8 mouse cellular contexts compared by ENCODE assay signal in genomic region chr11:120239581-120239991, GRCm38 (mm10). TPM values are rescaled to one million over a fixed set of nuclear protein-coding genes. Genes with fewer than 3 reads are reported as not detected.
DNase-seq lines count a peak whose midpoint lies in the region; ATAC-seq lines count a peak whose summit lies in the region.

No protein-coding gene starts in this region.

- intact Hi-C loops in left cerebral cortex, postnatal 25 days (cut with DNase I) = no loop called here

- H3K9ac ChIP-seq in kidney, embryonic 14.5 days (ENCODE audit: low read depth, low read length) = peak overlapping the region; percentile 99
- peak overlapping the region; percentile 44 for H3K9ac ChIP-seq in intestine, embryonic 14.5 days (ENCODE audit: low read length)
- H3K9ac ChIP-seq in neural tube, embryonic 12.5 days = peak overlapping the region; percentile 100

- 2% methylated on average over 11 of the region's 11 CpGs for WGBS in kidney, embryonic 14.5 days
- 2% methylated on average over 11 of the region's 11 CpGs for WGBS in embryonic facial prominence, embryonic 10.5 days
- 12% methylated on average over 11 of the region's 11 CpGs for WGBS in intestine, embryonic 14.5 days
- 2% methylated on average over 11 of the region's 11 CpGs for WGBS in neural tube, embryonic 12.5 days

- H3K36me3 ChIP-seq in kidney, embryonic 14.5 days (ENCODE audit: control insufficient read depth, insufficient read depth, low read length) = peaks cover 6% of the 10 kb centered on the region; the same call in 1 of the 2 replicates
- peaks cover 24% of the 10 kb centered on the region for H3K36me3 ChIP-seq in embryonic facial prominence, embryonic 10.5 days (replicated peaks)
- H3K36me3 ChIP-seq in intestine, embryonic 14.5 days (ENCODE audit: control insufficient read depth, insufficient read depth, low read length) = no peaks in the 10 kb centered on the region
- peaks cover 8% of the 10 kb centered on the region for H3K36me3 ChIP-seq in neural tube, embryonic 12.5 days

- no peak for ATAC-seq in kidney, embryonic 14.5 days (ENCODE audit: low FRiP score, low TSS enrichment)
- ATAC-seq in intestine, embryonic 14.5 days (replicated peaks; ENCODE audit: low FRiP score, low TSS enrichment, low read depth) = no peak
- no peak for ATAC-seq in neural tube, embryonic 12.5 days (ENCODE audit: low FRiP score, low read depth)

- no peaks in the 10 kb centered on the region for H3K9me3 ChIP-seq in kidney, embryonic 14.5 days (ENCODE audit: control insufficient read depth, low read length)
- no peaks in the 10 kb centered on the region for H3K9me3 ChIP-seq in embryonic facial prominence, embryonic 10.5 days
- H3K9me3 ChIP-seq in intestine, embryonic 14.5 days (ENCODE audit: control insufficient read depth, low read length) = no peaks in the 10 kb centered on the region
- no peaks in the 10 kb centered on the region for H3K9me3 ChIP-seq in neural tube, embryonic 12.5 days

- peaks cover 63% of the 10 kb centered on the region for H3K4me1 ChIP-seq in kidney, embryonic 14.5 days (ENCODE audit: control insufficient read depth, insufficient read depth, low read length)
- H3K4me1 ChIP-seq in embryonic facial prominence, embryonic 10.5 days = peaks cover 81% of the 10 kb centered on the region
- H3K4me1 ChIP-seq in intestine, embryonic 14.5 days (replicated peaks; ENCODE audit: control insufficient read depth, insufficient read depth, low read length) = peaks cover 68% of the 10 kb centered on the region
- peaks cover 63% of the 10 kb centered on the region for H3K4me1 ChIP-seq in neural tube, embryonic 12.5 days

- peak overlapping the region; percentile 98 for H3K4me2 ChIP-seq in kidney, embryonic 14.5 days (replicated peaks; ENCODE audit: low read depth, low read length)
- H3K4me2 ChIP-seq in intestine, embryonic 14.5 days (ENCODE audit: low read length) = peak overlapping the region; percentile 99
- peak overlapping the region; percentile 98 for H3K4me2 ChIP-seq in neural tube, embryonic 12.5 days (replicated peaks)

- peak overlapping the region; percentile 98 for H3K27ac ChIP-seq in kidney, embryonic 14.5 days (ENCODE audit: low read depth, low read length)
- peak overlapping the region; percentile 100 for H3K27ac ChIP-seq in embryonic facial prominence, embryonic 10.5 days (replicated peaks)
- H3K27ac ChIP-seq in intestine, embryonic 14.5 days (ENCODE audit: low read depth) = peak overlapping the region; percentile 83
- H3K27ac ChIP-seq in neural tube, embryonic 12.5 days = peak overlapping the region; percentile 94

- H3K27me3 ChIP-seq in kidney, embryonic 14.5 days (ENCODE audit: control insufficient read depth, insufficient read depth, low read length) = no peaks in the 10 kb centered on the region
- H3K27me3 ChIP-seq in embryonic facial prominence, embryonic 10.5 days (replicated peaks; ENCODE audit: low read depth, poor library complexity, severe bottlenecking) = no peaks in the 10 kb centered on the region
- no peaks in the 10 kb centered on the region for H3K27me3 ChIP-seq in intestine, embryonic 14.5 days (replicated peaks; ENCODE audit: control insufficient read depth, insufficient read depth, low read length)
- H3K27me3 ChIP-seq in neural tube, embryonic 12.5 days (replicated peaks) = no peaks in the 10 kb centered on the region

- DNase-seq in kidney, adult 18-20 months = no peak
- DNase-seq in embryonic facial prominence, embryonic 10.5 days (ENCODE audit: low spot score) = peak; percentile 78
- no peak for DNase-seq in intestine, embryonic 14.5 days (ENCODE audit: low spot score)
- no peak for DNase-seq in left cerebral cortex, postnatal 25 days (ENCODE audit: low spot score in 2 of 2)
- no peak for DNase-seq in adipocyte (ENCODE audit: low spot score)
- DNase-seq in gastrocnemius, adult 8-10 months (ENCODE audit: low spot score in 2 of 2) = no peak

- H3K4me3 ChIP-seq in kidney, embryonic 14.5 days (ENCODE audit: low read length) = peak overlapping the region; percentile 92
- H3K4me3 ChIP-seq in embryonic facial prominence, embryonic 10.5 days = peak overlapping the region; percentile 85
- H3K4me3 ChIP-seq in intestine, embryonic 14.5 days (ENCODE audit: low read depth, low read length) = peak overlapping the region; percentile 20
- peak overlapping the region; percentile 97 for H3K4me3 ChIP-seq in neural tube, embryonic 12.5 days

RNA-seq across cellular contexts. Expression of gene Bahcc1, which starts 6.8 kb away (rescaled TPM):
- polyA plus RNA-seq in kidney, embryonic 14.5 days (2014; fragmentation: Nextera tagmentation; extraction: Ambion mirVana) = 20.3 and 27.2 TPM in 2 replicates
- 18.0 and 18.4 TPM in 2 replicates for polyA plus RNA-seq in embryonic facial prominence, embryonic 10.5 days (2016; fragmentation: Nextera tagmentation; extraction: Ambion mirVana)
- 12.1 and 12.7 TPM in 2 replicates for polyA plus RNA-seq in intestine, embryonic 14.5 days (2014; fragmentation: Nextera tagmentation; extraction: Ambion mirVana)
- polyA plus RNA-seq in neural tube, embryonic 12.5 days (2016; fragmentation: Nextera tagmentation; extraction: Ambion mirVana) = 21.6 and 22.8 TPM in 2 replicates
- total RNA-seq in left cerebral cortex, postnatal 25 days (2021) = 10 to 100 TPM; 16.3 to 21.9 TPM
- total RNA-seq in gastrocnemius, adult 8-10 months (2022) = 1 to 10 TPM; 3.6 to 5.8 (median 4.7) TPM

Comparison
In these comparisons a context has a peak if more than half of its experiments do, and no peak if none do; other contexts are left out.
1. H3K4me3 ChIP-seq: peak in every context shown above with its lines; median percentile 97 in neural tube, embryonic 12.5 days; 92 in kidney, embryonic 14.5 days; 85 in embryonic facial prominence, embryonic 10.5 days; 20 in intestine, embryonic 14.5 days.
2. H3K9ac ChIP-seq: peak in every context shown above with its lines; median percentile 100 in neural tube, embryonic 12.5 days; 99 in kidney, embryonic 14.5 days; 44 in intestine, embryonic 14.5 days.